Mouse (Mus musculus): Measurements from ENCODE around the gene Dgke. TPM values are rescaled to one million over a fixed set of nuclear protein-coding genes. Genes with fewer than 3 reads are reported as not detected.

The Dgke gene
- polyA plus RNA-seq, 1 experiment from 2014 or later: 17.7 TPM

DNA sequence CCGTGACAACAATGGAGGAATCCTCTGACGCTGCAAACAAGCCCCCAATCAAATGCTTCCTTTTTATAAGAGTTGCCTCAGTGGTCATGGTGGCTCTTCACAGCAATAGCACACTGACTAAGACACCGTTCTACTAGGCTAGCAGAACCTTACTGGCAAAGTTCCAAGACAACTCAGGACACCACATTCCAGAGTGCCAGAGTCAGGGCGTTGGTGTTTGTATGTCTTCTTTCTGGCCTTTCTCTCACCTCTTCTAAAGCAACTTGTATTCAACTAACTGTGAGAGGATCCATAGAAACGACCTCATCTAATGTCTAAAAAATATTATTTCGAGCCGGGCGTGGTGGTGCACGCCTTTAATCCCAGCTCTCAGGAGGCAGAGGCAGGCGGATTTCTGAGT, 43.2 kb downstream of the Dgke start:
- no peak for ATAC-seq (ENCODE audit: low read depth)
- no peak overlapping the region for H3K4me2 ChIP-seq (ENCODE audit: low read depth, low read length)
- no peak overlapping the region for H3K9ac ChIP-seq (replicated peaks; ENCODE audit: low read depth, low read length)
- no peak overlapping the region for H3K4me3 ChIP-seq (ENCODE audit: low read depth, low read length)
- no peaks in the 10 kb centered on the region for H3K9me3 ChIP-seq (ENCODE audit: control insufficient read depth, low read length)
- 75% methylated on average over 10 of the region's 10 CpGs for WGBS
- no peaks in the 10 kb centered on the region for H3K27me3 ChIP-seq (ENCODE audit: control insufficient read depth, insufficient read depth, low read length)
- no peaks in the 10 kb centered on the region for H3K36me3 ChIP-seq (ENCODE audit: control insufficient read depth, insufficient read depth, low read length)
- H3K27ac ChIP-seq (ENCODE audit: low read depth, low read length): no peak overlapping the region
- no peaks in the 10 kb centered on the region for H3K4me1 ChIP-seq (ENCODE audit: control insufficient read depth, insufficient read depth, low read length)

DNA sequence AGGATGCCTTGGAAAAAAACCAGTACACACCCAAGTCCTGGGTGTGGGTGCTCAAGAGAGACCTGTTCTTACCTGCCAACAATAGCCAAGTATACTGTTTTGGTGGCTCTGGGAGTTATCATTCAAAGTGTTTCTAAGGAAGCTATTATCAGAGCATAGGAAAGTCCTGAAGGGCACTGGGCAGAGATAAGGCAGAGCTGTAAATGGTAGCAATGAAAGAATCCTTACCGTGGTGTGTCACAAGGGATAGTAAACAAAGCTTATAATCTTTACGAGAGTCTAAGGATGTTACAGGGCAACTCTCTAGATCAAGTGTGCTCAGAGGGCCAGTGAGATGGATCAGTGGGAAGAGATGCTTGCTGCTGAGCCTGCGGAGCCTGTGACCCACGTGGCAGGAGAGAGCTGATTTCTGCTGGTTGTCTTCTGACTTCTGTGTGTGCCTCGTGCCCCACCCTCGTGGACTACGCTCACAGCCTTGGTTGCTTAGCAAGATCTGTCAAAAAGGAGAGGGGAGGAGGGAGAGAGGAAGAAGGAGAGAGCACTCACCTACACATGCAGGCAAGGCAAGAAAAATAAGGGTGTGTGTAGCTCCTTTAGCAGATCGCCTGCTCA, 44.4 kb downstream of the Dgke start:
- no peaks in the 10 kb centered on the region for H3K4me1 ChIP-seq (ENCODE audit: control insufficient read depth, insufficient read depth, low read length)
- H3K9ac ChIP-seq (replicated peaks; ENCODE audit: low read depth, low read length): no peak overlapping the region
- H3K4me2 ChIP-seq (ENCODE audit: low read depth, low read length): no peak overlapping the region
- H3K36me3 ChIP-seq (ENCODE audit: control insufficient read depth, insufficient read depth, low read length): no peaks in the 10 kb centered on the region
- no peak overlapping the region for H3K4me3 ChIP-seq (ENCODE audit: low read depth, low read length)
- ATAC-seq (ENCODE audit: low read depth): no peak
- H3K27ac ChIP-seq (ENCODE audit: low read depth, low read length): no peak overlapping the region
- WGBS: 75% methylated on average over 8 of the region's 8 CpGs
- no peaks in the 10 kb centered on the region for H3K27me3 ChIP-seq (ENCODE audit: control insufficient read depth, insufficient read depth, low read length)
- H3K9me3 ChIP-seq (ENCODE audit: control insufficient read depth, low read length): no peaks in the 10 kb centered on the region

DNA sequence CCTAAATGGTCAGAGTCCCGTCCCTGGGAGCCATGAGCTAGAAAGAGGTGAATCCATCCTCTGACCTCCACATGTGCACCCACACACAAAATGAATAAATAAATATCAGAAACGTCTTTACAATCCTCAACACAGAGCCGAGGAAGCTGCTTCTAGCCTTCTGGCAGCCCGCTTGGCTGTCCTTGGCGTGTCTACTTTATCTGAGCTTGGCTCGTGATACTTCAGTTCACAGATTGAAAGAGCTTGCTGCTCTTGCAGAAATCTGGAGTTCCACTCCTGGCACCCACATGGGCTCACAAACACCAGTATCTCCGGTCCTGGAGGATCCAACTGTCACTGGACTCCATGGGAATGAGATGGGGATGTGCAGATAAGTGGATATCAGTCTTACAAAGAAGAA, 45.0 kb downstream of the Dgke start:
- ATAC-seq (ENCODE audit: low read depth): no peak
- H3K27me3 ChIP-seq (ENCODE audit: control insufficient read depth, insufficient read depth, low read length): no peaks in the 10 kb centered on the region
- H3K4me1 ChIP-seq (ENCODE audit: control insufficient read depth, insufficient read depth, low read length): no peaks in the 10 kb centered on the region
- no peak overlapping the region for H3K4me2 ChIP-seq (ENCODE audit: low read depth, low read length)
- whole genome bisulfite sequencing: 81% methylated on average over 7 of the region's 7 CpGs
- no peak overlapping the region for H3K27ac ChIP-seq (ENCODE audit: low read depth, low read length)
- no peaks in the 10 kb centered on the region for H3K36me3 ChIP-seq (ENCODE audit: control insufficient read depth, insufficient read depth, low read length)
- no peak overlapping the region for H3K9ac ChIP-seq (replicated peaks; ENCODE audit: low read depth, low read length)
- H3K9me3 ChIP-seq (ENCODE audit: control insufficient read depth, low read length): no peaks in the 10 kb centered on the region
- H3K4me3 ChIP-seq (ENCODE audit: low read depth, low read length): no peak overlapping the region

DNA sequence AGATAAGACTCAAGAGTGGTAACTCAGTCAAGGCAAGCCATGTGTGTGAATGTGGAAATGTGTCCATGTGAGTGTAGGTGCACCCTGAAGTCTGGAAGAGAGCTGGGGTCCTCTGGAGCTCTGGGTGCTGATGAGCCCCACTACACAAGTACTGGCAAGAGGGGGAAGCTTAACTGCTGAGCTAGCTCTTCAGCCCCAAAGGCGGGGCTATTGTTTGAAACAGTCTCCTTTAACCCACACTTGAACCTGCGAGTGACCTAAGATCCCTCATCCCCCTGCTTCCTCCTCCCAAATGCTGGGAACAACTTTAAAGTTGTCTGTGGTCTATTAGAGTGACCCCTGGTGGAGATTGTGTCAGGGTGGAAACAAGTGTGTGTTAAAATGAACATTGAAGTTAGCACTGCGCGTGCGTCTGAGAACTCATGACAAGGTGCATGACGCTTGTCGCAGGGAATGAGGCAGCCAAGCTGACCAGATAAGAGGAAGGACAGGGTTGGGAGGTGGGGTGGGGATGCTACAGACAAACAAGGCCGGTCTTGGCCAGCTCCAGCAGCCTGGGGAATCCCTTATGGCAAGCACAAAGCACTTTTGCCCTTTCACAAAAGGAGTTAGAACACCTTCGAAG, 45.9 kb downstream of the Dgke start:
- H3K36me3 ChIP-seq (ENCODE audit: control insufficient read depth, insufficient read depth, low read length): no peaks in the 10 kb centered on the region
- H3K4me2 ChIP-seq (ENCODE audit: low read depth, low read length): no peak overlapping the region
- no peaks in the 10 kb centered on the region for H3K4me1 ChIP-seq (ENCODE audit: control insufficient read depth, insufficient read depth, low read length)
- no peak for ATAC-seq (ENCODE audit: low read depth)
- no peak overlapping the region for H3K4me3 ChIP-seq (ENCODE audit: low read depth, low read length)
- H3K27me3 ChIP-seq (ENCODE audit: control insufficient read depth, insufficient read depth, low read length): no peaks in the 10 kb centered on the region
- no peaks in the 10 kb centered on the region for H3K9me3 ChIP-seq (ENCODE audit: control insufficient read depth, low read length)
- H3K9ac ChIP-seq (replicated peaks; ENCODE audit: low read depth, low read length): no peak overlapping the region
- 74% methylated on average over 9 of the region's 9 CpGs for WGBS
- no peak overlapping the region for H3K27ac ChIP-seq (ENCODE audit: low read depth, low read length)

DNA sequence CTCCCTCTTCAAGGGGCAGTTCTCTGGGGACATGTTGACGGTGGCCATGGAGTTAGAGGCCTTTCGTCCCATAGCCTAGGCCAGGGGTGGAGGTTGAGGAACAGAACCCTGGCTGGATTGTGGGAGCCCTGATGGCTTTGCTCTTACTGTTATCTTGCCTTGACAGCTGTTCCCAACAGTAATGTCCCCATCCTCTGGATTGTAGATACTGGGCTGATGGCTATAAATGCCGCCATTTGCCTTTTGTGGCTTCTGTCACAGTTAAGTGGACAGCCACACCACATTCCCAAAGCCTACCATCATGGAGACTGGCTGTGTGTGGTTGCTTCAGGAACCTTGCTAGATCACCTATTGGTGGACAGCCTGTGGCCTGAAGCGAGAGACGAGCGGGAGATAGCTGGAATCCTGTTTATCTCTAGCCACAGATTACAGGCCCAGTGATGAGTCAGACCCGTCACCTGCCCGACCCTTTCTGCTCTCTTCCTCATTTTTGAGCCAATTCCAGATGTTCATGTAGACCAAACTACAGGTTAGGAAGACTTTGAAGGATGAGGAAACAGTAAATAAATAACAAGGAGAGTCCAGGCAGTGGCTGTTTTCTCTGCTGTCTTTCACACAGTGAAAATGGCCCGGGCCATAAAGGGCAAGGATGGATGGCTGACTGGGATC, 49.0 kb downstream of the Dgke start:
- Histone ChIP-seq H3K9ac (replicated peaks; ENCODE audit: low read depth, low read length) (no peak overlapping the region), H3K4me3 (ENCODE audit: low read depth, low read length) (no peak overlapping the region), H3K27ac (ENCODE audit: low read depth, low read length) (no peak overlapping the region), H3K36me3 (ENCODE audit: control insufficient read depth, insufficient read depth, low read length) (no peaks in the 10 kb centered on the region), H3K27me3 (ENCODE audit: control insufficient read depth, insufficient read depth, low read length) (no peaks in the 10 kb centered on the region), H3K9me3 (ENCODE audit: control insufficient read depth, low read length) (no peaks in the 10 kb centered on the region), H3K4me1 (ENCODE audit: control insufficient read depth, insufficient read depth, low read length) (no peaks in the 10 kb centered on the region), H3K4me2 (ENCODE audit: low read depth, low read length) (no peak overlapping the region)
- 91% methylated on average over 9 of the region's 9 CpGs for WGBS
- no peak for ATAC-seq (ENCODE audit: low read depth)

DNA sequence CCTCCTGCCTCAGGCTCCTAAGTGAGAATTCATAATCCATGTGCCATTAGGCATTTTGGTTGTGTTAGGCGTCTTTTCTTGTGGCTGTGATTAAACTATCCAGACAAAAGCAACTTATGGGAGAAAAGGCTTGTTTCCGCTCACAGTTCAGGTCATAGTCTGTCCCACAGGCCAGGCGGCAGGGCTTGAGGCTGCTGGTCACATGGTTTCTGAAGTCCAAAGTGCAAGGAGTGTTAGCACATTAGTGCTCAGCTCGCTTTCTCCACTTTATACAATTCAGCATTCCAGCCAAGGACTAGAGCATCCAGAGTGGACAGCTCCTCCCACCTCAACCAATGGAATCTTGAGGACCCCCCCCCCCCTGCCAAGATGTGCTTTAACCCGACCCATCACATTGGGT, 54.4 kb downstream of the Dgke start:
- Histone ChIP-seq H3K9ac (replicated peaks; ENCODE audit: low read depth, low read length) (no peak overlapping the region), H3K4me1 (ENCODE audit: control insufficient read depth, insufficient read depth, low read length) (no peaks in the 10 kb centered on the region), H3K27ac (ENCODE audit: low read depth, low read length) (no peak overlapping the region)

DNA sequence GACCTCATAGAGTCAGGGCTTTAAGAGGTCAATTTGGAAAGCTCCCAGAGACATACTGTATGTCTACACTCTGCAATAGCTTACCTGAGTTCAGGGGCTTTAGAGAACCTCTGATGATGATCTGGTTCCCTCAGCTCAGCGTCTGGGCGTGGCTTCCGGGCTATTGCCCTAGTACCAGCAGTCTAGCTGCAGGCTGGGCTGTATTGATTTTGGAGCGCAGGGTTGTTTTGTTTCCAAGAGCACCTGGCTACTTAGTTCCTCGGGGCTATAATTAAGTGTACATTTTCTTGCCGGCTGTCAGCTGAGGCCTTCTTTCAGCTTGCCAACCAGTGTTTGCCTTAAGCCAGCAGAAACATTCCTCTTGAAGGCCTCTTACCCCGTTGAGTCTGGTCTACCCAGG, 57.2 kb downstream of the Dgke start:
- H3K36me3 ChIP-seq (ENCODE audit: control insufficient read depth, insufficient read depth, low read length): no peaks in the 10 kb centered on the region
- H3K9me3 ChIP-seq (ENCODE audit: control insufficient read depth, low read length): no peaks in the 10 kb centered on the region
- no peaks in the 10 kb centered on the region for H3K27me3 ChIP-seq (ENCODE audit: control insufficient read depth, insufficient read depth, low read length)
- no peak overlapping the region for H3K9ac ChIP-seq (replicated peaks; ENCODE audit: low read depth, low read length)
- WGBS: 78% methylated on average over 7 of the region's 7 CpGs
- no peak for ATAC-seq (ENCODE audit: low read depth)
- H3K4me2 ChIP-seq (ENCODE audit: low read depth, low read length): no peak overlapping the region
- H3K4me3 ChIP-seq (ENCODE audit: low read depth, low read length): no peak overlapping the region
- H3K4me1 ChIP-seq (ENCODE audit: control insufficient read depth, insufficient read depth, low read length): no peaks in the 10 kb centered on the region
- no peak overlapping the region for H3K27ac ChIP-seq (ENCODE audit: low read depth, low read length)

More for the DNA sequence above, 54.4 kb downstream of the Dgke start:
- H3K4me3 ChIP-seq (ENCODE audit: low read depth, low read length): no peak overlapping the region
- 89% methylated on average over 5 of the region's 5 CpGs for WGBS
- ATAC-seq (ENCODE audit: low read depth): no peak
- H3K36me3 ChIP-seq (ENCODE audit: control insufficient read depth, insufficient read depth, low read length): no peaks in the 10 kb centered on the region
- H3K4me2 ChIP-seq (ENCODE audit: low read depth, low read length): no peak overlapping the region
- no peaks in the 10 kb centered on the region for H3K9me3 ChIP-seq (ENCODE audit: control insufficient read depth, low read length)
- no peaks in the 10 kb centered on the region for H3K27me3 ChIP-seq (ENCODE audit: control insufficient read depth, insufficient read depth, low read length)

DNA sequence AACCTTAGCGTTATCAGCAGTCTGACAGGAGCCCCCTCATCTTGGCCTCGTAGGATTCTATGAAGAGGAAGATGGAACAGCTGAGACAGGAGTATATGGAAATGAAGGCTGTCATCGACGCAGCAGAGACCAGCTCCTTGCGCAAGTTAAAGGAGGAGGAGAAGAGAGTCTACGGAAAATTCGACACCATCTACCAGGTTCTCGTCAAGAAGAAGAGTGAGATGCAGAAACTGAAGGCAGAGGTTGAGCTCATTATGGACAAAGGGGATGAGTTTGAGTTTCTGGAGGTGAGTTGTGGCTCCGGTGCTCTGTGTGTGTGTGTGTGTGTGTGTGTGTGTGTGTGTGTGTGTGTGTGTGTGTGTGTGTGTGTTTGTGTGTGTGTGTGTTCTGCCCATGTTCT, 57.6 kb downstream of the Dgke start:
- WGBS: 94% methylated on average over 9 of the region's 9 CpGs
- Histone ChIP-seq H3K36me3 (ENCODE audit: control insufficient read depth, insufficient read depth, low read length) (no peaks in the 10 kb centered on the region), H3K9ac (replicated peaks; ENCODE audit: low read depth, low read length) (no peak overlapping the region), H3K4me2 (ENCODE audit: low read depth, low read length) (no peak overlapping the region), H3K27me3 (ENCODE audit: control insufficient read depth, insufficient read depth, low read length) (no peaks in the 10 kb centered on the region), H3K4me3 (ENCODE audit: low read depth, low read length) (no peak overlapping the region), H3K4me1 (ENCODE audit: control insufficient read depth, insufficient read depth, low read length) (no peaks in the 10 kb centered on the region), H3K27ac (ENCODE audit: low read depth, low read length) (no peak overlapping the region), H3K9me3 (ENCODE audit: control insufficient read depth, low read length) (no peaks in the 10 kb centered on the region)
- ATAC-seq (ENCODE audit: low read depth): no peak

DNA sequence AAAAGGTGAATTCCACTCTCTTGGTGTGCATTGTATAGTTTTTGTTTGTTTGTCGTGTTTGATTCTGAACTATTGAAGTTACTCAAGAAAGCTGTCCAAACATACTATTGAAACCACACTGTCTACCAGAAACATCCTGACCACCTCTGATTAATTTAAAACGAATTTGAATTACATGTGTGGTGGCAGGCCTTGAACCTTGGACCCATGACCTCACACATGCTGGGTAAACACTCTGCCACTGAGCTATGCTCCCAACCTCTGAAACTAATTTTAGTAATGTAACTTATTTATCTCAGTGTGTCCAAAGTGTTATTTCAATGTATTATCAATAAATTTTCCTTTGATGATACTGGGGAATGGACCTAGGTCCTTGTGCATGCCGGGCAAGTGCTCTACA, 59.1 kb downstream of the Dgke start:
- Histone ChIP-seq H3K27me3 (ENCODE audit: control insufficient read depth, insufficient read depth, low read length) (no peaks in the 10 kb centered on the region), H3K4me3 (ENCODE audit: low read depth, low read length) (no peak overlapping the region), H3K4me2 (ENCODE audit: low read depth, low read length) (no peak overlapping the region), H3K27ac (ENCODE audit: low read depth, low read length) (no peak overlapping the region), H3K4me1 (ENCODE audit: control insufficient read depth, insufficient read depth, low read length) (no peaks in the 10 kb centered on the region), H3K9ac (replicated peaks; ENCODE audit: low read depth, low read length) (no peak overlapping the region), H3K9me3 (ENCODE audit: control insufficient read depth, low read length) (no peaks in the 10 kb centered on the region), H3K36me3 (ENCODE audit: control insufficient read depth, insufficient read depth, low read length) (no peaks in the 10 kb centered on the region)
- WGBS: 88% methylated on average over 3 of the region's 3 CpGs
- no peak for ATAC-seq (ENCODE audit: low read depth)
